Mouse (Mus musculus) megakaryocyte, embryonic 14.5 days (primary cell): ENCODE data around the gene Cd24a.

Source experiments
- FLI1 ChIP-seq: IDR thresholded peaks from 2 replicates; pipeline ENCODE4 v1.6.1; 2012; ENCODE audit warnings: low read length, inconsistent platforms, mixed read lengths
- GATA1 ChIP-seq: IDR thresholded peaks from 3 replicates; pipeline ENCODE4 v1.6.1; 2012; ENCODE audit warnings: mixed read lengths, low read length, inconsistent platforms, borderline replicate concordance

DNA sequence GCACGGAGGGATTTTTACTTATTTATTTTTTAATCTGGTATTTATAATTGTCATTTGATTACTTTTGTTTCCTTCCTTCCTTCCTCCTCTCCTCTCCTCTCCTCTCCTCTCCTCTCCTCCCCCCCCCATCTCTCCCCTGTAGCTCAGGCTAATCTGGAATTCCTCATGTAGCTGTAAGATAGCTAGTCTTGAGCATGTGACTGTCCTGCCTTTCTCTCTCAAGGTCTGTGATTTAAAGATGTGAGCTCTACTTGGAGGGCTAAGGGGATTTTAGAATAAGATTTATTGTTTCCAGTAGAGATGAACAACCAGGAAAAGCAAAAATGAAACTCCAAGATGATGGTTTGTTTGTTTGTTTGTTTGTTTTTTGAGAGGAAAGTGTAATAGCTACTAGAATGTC, 23.0 kb downstream of the Cd24a start:
- no peak for TF ChIP-seq FLI1
- no peak for TF ChIP-seq GATA1
